Mouse (Mus musculus): Measurements from ENCODE around the gene Tedc1.

Gene Tedc1

DNA sequence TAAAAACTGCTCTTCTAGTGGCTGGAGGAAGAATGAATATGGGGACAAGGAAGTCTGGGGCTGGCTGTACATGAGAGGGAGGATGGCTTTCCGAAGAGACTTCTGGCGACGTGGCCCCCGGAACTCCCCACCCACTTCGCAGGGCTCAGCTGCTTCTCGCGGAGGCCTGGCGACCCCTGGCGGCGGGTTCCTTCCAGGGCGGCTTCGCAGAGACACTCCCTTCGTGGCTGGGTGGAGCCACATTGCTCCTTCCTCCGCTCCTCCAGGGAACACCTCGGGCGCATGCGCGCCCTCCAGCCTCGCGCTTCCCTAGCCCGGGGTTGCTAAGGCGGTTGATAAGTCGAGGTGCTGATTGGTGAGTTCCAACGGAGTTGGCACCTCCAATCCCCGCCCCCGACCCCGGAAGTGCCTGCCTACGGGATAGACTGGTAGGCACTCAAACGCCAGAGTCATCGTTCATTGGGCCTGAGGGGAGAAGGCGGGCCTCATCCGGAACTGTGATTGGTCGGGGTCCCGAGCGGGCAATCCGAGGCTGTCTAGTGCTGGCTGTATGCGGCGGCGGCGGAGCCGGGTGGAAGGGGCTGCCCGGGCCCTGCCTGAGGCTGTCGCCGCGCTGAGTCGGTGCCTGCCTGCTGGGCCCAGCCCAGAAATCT lies at the start of gene Tedc1:
Tedc1 (plus strand) TSS at position 535 of the 653 bp plus-strand sequence.
- DNase-seq (ENCODE audit: low spot score) = peak; percentile 99

DNA sequence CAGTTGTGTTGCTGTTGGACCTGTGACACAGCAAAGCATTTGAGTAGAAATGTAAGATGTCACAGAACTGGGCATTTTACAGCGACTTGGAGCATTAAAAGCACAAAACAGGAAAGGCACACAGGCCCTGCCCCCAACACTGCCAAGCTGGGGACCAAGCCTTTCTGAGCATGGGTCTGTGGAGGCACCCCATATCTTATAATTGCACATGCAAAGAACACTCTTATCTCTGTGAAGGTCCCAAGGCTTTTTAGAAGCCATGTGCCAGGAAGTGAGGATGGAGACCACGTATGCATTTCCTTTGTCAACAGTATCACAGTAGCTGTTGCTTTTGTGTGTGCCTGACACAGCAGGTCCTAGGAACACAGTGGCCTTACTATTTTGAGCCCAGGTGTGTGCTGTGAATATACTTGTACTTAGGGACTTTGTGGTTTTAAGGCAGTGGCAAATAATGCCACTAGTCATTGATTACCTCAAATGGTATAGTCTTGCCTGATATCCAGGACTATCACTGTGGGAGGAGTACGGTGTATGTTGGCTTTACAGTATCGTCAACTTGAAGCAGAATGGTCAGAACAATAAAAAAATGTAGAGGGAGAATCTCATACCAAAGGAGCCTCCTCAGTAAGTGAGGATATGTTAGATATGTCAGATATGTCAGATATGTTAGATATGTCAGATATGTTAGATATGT lies 48.6 kb upstream of the Tedc1 start:
- DNase-seq (ENCODE audit: low spot score) = no peak

DNA sequence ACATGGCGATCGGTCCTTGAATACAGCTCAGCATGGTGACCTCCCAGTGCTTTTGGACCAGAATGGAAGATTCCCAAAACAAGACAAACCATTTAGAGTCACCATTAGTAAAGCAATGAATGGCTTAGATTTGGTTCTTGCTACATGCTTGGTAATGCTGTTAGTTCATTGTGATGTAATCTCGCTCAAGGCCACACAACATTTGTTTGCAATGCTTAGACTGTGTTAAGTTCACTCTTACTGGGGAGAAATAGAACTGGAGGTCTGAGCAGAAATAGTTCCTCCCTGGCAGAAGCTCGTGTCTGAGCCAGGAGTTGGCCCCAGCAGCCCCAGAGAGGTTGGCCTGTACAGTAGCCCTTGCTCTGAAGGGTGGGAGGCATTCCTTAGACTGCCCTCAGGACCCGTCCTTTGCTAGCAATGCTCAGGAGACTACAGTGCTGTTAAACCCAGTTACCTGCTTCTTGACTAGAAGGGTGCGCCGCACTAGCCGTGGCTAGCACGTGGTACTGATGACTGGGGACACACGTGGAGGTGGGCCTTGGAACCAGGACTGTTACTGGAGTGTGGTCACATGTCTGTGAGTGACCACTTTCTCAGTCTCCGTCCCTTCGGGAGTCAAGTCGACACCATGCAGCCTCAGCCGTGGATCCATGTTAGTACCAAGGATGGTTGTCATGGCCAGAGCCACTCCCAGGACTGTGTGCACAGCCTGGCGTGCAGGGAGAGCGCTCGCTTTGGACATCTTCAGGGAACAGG lies 47.5 kb upstream of the Tedc1 start:
- no peak for DNase-seq (ENCODE audit: low spot score)

DNA sequence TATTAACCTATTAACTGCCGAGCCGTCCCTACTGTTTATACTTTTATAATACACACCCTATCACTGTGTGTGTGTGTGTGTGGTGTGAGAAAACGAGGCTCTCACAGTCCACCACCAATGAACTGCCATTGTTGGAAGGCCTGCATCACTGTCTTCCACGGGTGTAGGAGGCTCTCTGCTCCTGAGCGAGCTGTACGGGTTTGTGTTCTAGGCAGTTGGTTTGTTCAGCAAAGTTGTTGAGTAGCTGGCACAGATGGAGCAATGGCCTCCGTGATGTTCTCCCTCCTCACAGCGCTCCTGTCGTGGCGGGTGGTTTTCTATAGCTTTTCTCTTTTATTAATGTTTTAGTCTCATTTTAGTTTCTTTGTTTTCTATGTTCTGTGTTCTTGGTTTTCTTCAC lies 46.4 kb upstream of the Tedc1 start:
- DNase-seq (ENCODE audit: low spot score) = no peak

DNA sequence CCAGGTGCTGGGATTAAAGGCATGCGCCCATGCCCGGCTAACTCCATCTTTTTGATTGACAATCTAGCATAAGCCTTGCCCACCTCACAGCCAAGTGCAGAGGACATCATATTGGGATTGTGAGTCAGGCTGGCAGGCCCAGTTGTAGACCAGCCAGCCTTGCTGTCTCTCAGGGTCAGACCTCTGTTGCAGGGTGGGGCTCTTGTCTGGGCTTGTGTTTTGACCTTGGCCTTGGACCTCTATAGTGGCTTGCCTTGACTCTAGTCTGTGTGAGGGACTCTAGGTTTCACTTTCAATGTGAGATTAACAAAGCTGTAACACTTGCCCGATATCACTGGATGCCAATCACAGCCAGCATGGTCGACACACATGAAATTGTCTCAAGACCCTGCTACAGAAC lies 42.1 kb upstream of the Tedc1 start:
- DNase-seq (ENCODE audit: low spot score) = no peak

DNA sequence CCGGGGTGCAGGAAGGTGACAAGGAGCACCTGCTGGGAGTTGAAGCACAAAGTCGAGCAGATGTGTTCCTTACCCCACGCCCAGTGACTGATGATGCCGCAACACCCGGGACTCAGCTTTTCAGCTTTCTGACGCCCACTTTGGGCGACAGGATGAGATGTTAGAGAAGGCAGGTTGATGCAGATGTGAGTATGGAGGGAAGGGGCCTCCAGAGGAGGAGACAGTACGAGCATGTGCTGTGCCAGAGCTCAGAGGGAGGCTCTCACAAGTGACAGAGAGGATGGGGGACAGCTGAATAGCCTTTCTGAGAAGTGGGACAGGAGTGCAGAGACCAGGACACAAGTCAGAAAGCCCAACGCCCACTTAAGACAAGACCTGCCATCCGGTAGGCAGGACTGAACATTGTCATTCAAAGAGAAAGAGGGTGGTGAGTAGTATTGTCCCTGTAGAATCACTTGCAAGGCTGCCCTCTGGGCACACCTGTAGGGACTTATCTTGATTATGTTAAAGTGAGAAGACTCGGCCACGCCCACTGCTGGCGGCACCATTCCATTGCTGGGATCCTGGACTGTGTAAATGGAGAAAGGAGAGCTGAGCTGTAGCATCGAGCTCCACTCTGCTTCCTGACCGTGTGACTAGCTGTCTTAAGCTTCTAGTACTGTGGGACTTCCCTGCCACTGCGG lies 41.2 kb upstream of the Tedc1 start:
- DNase-seq (ENCODE audit: low spot score) = no peak

DNA sequence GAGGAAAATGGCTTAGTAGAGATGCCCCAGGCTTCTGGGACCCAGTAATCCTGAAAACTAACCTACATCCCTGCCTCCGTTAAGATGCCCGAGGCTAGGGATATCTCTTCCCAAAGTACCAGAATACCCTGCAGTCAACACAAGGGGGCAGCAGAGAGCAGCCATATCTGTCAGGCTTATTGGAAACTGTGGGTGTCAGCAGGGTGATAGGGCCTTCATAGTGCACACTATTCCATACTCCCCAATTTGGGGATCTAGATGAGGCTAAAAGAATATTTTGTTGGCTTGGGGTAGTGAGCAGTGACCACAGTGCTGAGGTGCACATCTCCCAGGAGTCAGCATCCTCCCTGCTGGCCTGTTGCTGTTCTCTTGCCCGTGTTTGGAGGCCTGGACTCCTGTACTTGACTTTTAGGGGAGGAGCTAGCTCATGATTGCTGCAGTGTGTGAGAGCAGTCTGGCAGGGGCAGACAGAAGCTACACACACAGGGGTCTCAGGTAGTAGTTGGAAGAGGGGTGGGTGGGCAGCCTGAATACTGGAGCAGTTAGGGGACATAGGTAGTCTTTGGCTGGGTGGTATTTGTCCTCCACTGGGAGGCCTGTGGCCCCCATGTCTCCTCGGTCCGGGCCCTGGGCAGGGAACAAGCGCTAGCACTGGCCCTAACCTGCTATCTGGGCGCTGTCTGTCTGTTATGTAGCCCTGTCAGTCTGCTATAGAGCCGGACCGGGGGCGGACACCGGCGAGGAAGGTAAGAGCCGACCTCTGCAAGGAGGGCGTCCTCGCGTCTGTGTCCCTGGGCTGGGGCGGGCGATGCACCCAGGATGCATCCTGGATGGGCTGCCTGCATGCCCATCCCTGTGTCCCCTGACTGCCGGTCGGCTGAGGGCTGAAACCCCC lies 36.5 kb upstream of the Tedc1 start:
- DNase-seq (ENCODE audit: low spot score) = peak; percentile 64

DNA sequence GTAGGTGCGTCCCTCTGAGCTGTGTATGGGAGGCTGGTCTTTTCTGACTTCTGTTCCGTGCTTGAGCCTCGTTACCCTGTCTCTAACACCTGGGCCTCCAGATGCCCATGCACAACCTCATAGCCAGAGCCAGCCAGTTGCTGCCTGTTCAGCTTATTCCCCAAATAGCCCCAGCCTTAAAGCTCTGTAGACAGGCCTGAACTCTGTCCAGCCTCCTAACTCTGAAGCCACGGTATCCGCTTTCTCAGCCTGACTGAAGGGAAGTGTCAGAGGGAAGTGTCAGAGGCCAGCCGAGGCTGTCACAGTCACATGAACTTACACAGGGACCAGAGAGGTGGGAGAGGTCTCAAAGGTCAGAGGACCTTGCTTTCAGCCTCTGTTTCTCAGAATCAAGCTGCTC lies 31.5 kb upstream of the Tedc1 start:
- peak; percentile 86 for DNase-seq (ENCODE audit: low spot score)

DNA sequence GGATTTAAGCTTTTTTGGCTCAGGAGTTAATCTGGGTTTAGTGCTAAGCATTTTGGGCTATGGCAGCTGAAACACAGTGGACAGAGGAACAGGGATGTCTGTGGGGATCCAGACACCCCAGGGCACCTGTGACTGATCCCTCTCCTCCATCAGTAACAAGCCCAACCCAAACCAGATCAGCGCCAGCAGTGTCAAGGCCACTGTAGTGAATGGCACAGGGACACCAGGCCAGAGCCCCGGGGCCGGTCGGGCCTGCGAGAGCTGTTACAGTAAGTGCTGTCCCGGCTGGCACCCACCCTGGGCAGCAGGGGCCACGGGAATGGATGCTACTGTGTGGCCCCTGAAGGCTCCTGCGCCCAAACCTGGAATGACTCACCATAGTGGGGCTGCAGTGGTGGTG lies 25.5 kb upstream of the Tedc1 start:
- no peak for DNase-seq (ENCODE audit: low spot score)

DNA sequence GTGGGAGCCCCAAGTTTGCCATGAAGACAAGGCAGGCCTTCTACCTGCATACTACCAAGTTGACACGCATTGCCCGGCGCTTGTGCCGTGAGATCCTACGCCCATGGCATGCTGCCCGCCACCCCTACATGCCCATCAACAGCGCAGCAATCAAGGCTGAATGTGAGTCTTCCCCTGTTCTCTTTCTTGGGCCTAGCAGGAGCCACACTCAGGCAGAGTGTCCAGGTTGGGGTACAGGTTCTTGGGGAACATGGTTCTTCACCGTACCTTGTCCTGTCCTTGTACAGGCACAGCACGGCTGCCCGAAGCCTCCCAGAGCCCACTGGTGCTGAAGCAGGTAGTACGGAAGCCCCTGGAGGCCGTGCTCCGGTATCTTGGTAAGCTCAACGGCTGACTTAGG lies 24.6 kb upstream of the Tedc1 start:
- no peak for DNase-seq (ENCODE audit: low spot score)

DNA sequence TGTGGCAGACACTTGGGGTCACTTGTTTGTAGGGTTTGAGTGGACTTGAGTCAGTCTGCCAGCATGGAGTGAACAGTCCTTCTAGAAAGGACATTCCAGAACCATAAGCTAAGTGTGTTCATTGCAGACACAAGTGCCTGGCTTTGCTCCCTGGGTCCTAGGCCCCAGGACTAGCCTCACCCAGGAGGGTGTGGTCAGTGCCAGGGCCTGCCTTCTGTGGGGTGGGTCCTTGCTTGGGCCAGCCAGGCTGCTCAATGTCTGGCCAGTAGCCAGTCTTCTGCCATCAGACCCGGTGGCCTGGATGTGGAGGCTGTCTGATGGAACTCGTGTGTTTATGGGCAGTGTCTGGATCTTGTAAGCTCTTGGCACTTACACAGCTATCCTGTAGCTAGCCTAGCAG lies 23.7 kb upstream of the Tedc1 start:
- no peak for DNase-seq (ENCODE audit: low spot score)

DNA sequence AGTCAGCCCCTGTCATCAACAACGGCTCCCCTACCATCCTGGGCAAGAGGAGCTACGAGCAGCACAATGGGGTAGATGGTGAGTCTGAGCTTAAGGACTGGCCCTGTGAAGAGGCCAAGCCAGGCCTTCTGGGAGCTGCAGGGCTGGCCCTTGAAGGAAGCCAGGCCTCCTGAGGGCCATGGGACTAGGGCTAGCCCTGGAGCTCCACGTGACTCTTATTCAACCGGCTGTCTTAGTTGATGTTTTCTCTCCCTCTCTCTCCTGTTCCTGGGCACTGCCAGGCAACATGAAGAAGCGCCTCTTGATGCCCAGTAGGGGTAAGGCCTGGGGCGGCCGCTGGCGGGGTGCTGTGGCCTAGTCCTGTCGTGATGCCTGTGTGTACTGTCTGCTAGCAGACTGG lies 23.0 kb upstream of the Tedc1 start:
- DNase-seq (ENCODE audit: low spot score) = no peak

DNA sequence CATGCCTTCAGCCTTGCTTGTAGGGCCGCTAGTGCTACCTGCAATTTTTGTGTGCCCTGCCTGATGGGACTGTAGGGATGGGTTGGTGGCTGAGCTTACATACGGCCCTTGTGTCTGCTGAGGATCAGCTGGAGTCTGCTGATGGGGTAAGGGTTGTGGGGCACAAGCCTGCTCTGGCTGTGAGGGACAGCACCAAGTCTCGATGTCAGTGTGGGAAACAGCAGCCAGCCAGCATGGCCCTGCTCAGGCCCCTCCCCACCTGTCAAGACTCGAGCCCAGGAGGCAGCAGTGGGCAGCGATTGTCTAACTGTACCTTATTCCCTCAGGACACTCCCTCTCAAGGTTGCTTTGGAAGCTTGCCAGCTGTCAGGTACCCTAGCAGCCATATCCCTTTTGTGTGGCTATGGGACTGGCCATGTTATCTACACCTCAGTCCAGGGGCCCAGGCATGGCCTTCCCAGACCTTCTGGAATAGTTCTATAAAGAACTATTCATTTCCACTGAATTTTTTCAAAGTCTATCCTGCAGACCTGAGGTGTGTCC lies 22.3 kb upstream of the Tedc1 start:
- no peak for DNase-seq (ENCODE audit: low spot score)

DNA sequence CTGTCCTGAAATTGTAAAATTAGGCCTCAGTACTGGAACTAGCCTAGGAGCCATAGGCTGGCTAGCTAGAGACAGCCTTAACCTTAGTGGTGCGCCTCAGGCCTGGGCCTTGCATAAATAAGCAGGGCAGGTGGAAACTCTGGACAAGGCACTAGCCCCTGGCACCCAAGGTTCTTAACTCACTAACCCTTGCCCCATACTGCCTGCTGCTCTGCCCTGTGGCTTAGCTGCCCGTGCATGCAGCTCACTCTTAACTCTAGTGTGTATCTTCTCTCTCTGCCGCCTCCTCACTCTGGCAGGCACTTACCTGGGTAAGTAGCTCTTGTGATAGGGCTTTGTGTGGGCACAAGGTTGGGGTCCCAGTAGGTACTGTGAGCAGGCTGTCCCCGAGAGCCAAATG lies 21.7 kb upstream of the Tedc1 start:
- no peak for DNase-seq (ENCODE audit: low spot score)

DNA sequence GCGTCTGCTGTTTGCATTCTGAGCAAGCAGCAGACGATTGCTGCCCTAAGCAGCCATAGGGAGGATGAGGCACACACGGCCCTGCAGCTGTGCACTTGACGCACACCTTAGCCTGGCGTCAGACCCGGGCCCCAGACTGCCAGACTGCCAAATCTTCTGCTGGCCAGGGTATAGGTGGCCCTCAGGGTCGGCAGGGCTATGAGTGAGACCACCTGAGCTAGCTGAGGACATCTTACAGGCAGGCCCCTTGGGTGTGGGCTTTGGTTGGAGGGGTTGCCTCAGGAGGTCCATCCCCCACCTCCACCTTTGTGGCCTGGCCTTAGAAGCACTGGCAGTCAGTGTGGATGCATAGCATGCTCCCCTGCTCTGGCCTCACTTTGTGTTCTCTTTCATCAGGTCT lies 20.8 kb upstream of the Tedc1 start:
- no peak for DNase-seq (ENCODE audit: low spot score)

DNA sequence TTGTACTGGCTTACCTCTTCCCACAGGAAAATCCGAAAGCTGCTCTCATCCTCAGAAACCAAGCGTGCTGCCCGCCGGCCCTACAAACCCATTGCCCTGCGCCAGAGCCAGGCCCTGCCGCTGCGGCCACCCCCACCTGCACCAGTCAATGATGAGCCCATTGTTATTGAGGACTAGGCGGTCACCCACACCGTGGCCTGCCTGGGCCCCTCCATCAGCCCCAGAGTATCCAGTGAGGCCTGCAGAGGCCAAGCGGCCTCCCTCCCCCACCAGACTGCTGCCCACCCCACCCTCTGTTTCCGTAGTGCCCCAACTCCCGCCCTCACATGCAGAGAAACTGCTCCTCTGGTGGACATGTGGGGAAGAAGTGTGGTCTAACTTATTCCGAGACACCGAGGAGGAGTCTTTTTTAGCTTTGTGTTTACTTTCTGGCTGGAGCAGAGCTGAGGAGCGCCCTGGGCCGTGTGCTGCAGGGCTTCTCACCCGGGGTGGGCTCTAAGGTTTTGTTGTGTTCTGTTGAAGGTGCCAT lies 19.7 kb upstream of the Tedc1 start:
- DNase-seq (ENCODE audit: low spot score) = no peak

DNA sequence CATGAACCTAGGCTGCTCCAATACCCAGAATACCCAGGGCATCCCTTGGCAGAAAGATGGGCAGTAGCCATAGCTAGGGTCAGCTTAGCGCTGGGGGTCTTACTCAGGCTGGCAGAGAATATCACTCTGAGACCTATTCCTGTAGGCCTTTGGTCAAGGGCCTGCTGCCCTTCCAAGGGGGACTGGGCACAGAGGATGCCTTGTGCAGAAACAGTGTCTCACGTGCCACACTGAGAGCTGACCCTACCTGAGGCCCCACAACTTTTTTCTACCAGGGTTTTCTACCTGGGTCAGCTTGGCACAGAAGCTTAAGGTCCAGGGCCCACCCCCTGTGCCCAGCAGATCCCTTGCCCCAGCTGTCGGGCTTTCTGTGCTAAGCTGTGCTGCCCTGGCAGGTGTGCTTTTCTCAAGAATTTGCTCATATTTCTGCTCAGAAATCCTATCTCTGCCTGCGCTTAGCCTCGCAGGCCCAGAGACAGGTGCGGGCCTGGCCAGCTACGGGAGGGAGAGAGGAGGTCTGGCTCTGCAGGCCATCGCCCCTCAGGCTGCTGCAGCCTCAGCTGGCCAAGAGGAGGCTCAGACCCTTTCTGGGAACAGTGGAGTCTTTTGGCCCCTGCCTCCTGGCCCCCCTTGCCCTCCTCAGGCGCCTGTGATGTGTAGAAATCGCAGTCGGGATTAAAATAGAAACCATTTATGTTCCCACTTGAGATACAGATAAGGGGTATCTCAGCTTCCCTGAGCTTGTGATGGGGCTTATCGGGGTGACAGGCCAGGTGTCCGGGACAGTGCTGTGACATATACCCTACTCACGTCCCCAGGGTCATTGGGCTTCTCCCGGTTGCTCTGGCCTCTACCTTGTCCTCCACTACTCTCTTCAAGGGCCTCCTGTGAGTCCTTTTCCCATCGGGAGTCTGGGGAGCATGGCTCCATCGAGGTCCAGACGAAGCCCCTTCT lies 18.7 kb upstream of the Tedc1 start:
- no peak for DNase-seq (ENCODE audit: low spot score)

DNA sequence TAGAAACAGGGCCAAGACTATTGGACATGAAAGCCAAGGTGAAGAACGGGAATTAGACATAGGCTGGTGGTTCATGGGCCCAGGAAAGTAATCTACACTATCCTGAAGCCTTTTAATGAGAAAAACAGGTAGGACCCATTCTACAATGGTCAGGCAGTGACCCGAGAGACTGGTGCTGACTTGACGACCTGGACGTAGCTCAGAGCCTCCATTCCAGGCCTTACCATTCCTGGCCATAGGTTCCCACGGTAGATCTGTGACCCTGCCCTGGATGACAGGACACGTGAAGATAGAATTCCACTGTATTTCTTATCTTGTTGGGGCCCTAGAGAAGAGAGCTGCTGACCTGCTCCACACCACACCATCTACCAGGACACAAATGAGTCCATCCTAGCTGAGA lies 17.9 kb upstream of the Tedc1 start:
- no peak for DNase-seq (ENCODE audit: low spot score)

DNA sequence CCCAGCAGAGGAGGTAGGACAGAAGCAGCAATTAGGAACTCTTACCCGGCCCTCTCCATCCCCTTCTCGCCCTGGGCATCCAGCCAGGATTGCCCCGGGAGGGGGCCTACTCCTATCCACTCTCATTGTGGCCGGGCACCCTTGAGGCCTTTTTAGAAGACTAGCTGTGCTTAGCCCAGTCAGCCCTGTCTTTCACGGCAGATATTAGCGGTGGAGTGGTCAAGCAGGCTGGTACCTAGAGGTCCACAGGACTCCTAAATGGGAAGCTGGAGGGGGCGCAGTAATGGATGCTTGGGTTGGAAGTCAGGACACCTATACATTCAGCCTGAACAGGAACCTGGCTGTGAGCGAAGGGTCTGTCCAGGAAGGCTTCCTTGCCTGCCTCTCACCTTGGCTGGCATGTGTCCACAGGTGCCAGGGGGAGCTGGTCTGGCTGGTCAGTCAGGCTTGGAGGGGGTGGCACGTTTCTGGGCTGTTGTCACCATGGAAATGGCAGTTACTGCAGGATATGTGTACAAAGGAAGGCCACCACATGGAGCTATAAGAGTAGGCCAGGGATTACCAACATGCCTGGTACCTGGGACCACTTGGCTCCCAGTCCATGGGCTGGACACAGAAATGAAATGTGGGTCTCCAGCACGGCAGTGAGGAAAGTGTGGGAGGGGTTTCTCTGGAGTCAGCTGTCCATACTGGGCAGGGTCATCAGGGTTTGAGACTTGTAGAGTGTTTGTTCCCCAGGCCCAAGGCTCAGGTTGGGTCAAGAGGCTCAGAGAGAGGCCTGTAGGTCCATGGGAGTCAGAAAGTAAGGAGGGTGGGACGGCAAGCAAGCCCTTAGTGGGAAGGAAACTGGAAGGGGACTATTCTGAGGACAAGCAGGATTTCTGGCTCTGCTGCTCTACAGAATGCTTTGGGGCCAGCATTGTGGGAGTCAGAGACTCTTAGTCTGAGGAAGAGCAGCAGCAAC lies 17.0 kb upstream of the Tedc1 start:
- no peak for DNase-seq (ENCODE audit: low spot score)
